ENCODE assay signal across 13 mouse cellular contexts in genomic region chr9:83326437-83327086, GRCm38 (mm10).
A peak's percentile ranks its signal among the peaks of the same experiment; 100 is the strongest.
DNase-seq lines count a peak whose midpoint lies in the region; ATAC-seq and TF ChIP-seq lines count a peak whose summit lies in the region.
"Had no signal": no experiment of that assay in that cellular context is flagged by ENCODE, and none has a peak within 500 bp of the region (broad histone marks: within the 10 kb centered on the region; RNA-seq: fewer than 3 reads in every experiment).

No protein-coding gene starts in this region.

- no peaks in the 10 kb centered on the region for H3K36me3 ChIP-seq in kidney, embryonic 16.5 days (ENCODE audit: insufficient read depth, low read length)
- H3K36me3 ChIP-seq in forebrain, postnatal 0 days (ENCODE audit: insufficient read depth) = no peaks in the 10 kb centered on the region
- H3K36me3 ChIP-seq in midbrain, embryonic 15.5 days (replicated peaks) = no peaks in the 10 kb centered on the region
- no peaks in the 10 kb centered on the region for H3K36me3 ChIP-seq in liver, embryonic 11.5 days (ENCODE audit: control insufficient read depth, insufficient read depth, low read length)
- H3K36me3 ChIP-seq: embryonic facial prominence, embryonic 13.5 days had no signal

- H3K4me1 ChIP-seq in kidney, embryonic 16.5 days (ENCODE audit: insufficient read depth, low read length) = peaks cover 8% of the 10 kb centered on the region; the same call in 1 of the 2 replicates
- peaks cover 7% of the 10 kb centered on the region for H3K4me1 ChIP-seq in forebrain, postnatal 0 days (ENCODE audit: insufficient read depth)
- peaks cover 12% of the 10 kb centered on the region for H3K4me1 ChIP-seq in midbrain, embryonic 15.5 days
- H3K4me1 ChIP-seq in liver, embryonic 11.5 days (replicated peaks; ENCODE audit: control insufficient read depth, insufficient read depth, low read length) = no peaks in the 10 kb centered on the region

- no peak overlapping the region for H3K4me2 ChIP-seq in kidney, embryonic 16.5 days (replicated peaks; ENCODE audit: low read depth, low read length)
- H3K4me2 ChIP-seq in forebrain, postnatal 0 days (ENCODE audit: low read depth) = 0 out of 2 replicates have a peak overlapping the region, but pooled peaks have one; percentile 17
- peak overlapping the region; percentile 17 for H3K4me2 ChIP-seq in midbrain, embryonic 15.5 days
- H3K4me2 ChIP-seq in liver, embryonic 11.5 days = no peak overlapping the region
- H3K4me2 ChIP-seq: embryonic facial prominence, embryonic 13.5 days had no signal

- no peak overlapping the region for H3K9ac ChIP-seq in kidney, embryonic 16.5 days (replicated peaks; ENCODE audit: low read length)
- H3K9ac ChIP-seq in forebrain, postnatal 0 days = no peak overlapping the region
- H3K9ac ChIP-seq in midbrain, embryonic 15.5 days = no peak overlapping the region
- H3K9ac ChIP-seq in liver, embryonic 11.5 days (ENCODE audit: low read depth, low read length) = no peak overlapping the region
- H3K9ac ChIP-seq: embryonic facial prominence, embryonic 13.5 days had no signal

- H3K9me3 ChIP-seq in kidney, embryonic 16.5 days (ENCODE audit: low read length) = no peaks in the 10 kb centered on the region
- no peaks in the 10 kb centered on the region for H3K9me3 ChIP-seq in forebrain, postnatal 0 days (ENCODE audit: low read length)
- H3K9me3 ChIP-seq in midbrain, embryonic 15.5 days = no peaks in the 10 kb centered on the region
- no peaks in the 10 kb centered on the region for H3K9me3 ChIP-seq in liver, embryonic 11.5 days (ENCODE audit: control insufficient read depth, low read length)
- H3K9me3 ChIP-seq: embryonic facial prominence, embryonic 13.5 days had no signal

- WGBS in kidney, embryonic 16.5 days = 31% methylated on average over 7 of the region's 7 CpGs
- WGBS in forebrain, postnatal 0 days = 19% methylated on average over 7 of the region's 7 CpGs
- WGBS in midbrain, embryonic 15.5 days = 22% methylated on average over 7 of the region's 7 CpGs
- 49% methylated on average over 7 of the region's 7 CpGs for whole genome bisulfite sequencing in liver, embryonic 11.5 days

- TF ChIP-seq CTCF in forebrain, postnatal 0 days (IDR thresholded peaks at IDR 0.05; ENCODE audit: low read depth) = no peak

- peak; percentile 31; the same call in 1 of the 2 replicates for ATAC-seq in kidney, embryonic 16.5 days (ENCODE audit: low FRiP score, low TSS enrichment)
- peak; percentile 23; the same call in 1 of the 2 replicates for ATAC-seq in forebrain, postnatal 0 days
- ATAC-seq in midbrain, embryonic 15.5 days (replicated peaks) = peak; percentile 82
- no peak for ATAC-seq in liver, embryonic 11.5 days (replicated peaks; ENCODE audit: low FRiP score)

- H3K4me3 ChIP-seq in kidney, embryonic 16.5 days (ENCODE audit: low read length) = no peak overlapping the region
- no peak overlapping the region for H3K4me3 ChIP-seq in forebrain, postnatal 0 days (ENCODE audit: low read depth, low read length)
- H3K4me3 ChIP-seq in midbrain, embryonic 15.5 days = no peak overlapping the region
- no peak overlapping the region for H3K4me3 ChIP-seq in liver, embryonic 11.5 days (ENCODE audit: low read depth, low read length)
- H3K4me3 ChIP-seq: embryonic facial prominence, embryonic 13.5 days had no signal

- no peak overlapping the region for H3K27ac ChIP-seq in kidney, embryonic 16.5 days (ENCODE audit: low read length)
- peak overlapping the region; percentile 29 for H3K27ac ChIP-seq in forebrain, postnatal 0 days (ENCODE audit: low read depth, low read length)
- H3K27ac ChIP-seq in midbrain, embryonic 15.5 days = peak overlapping the region; percentile 73
- no peak overlapping the region for H3K27ac ChIP-seq in liver, embryonic 11.5 days (ENCODE audit: low read depth, low read length)
- H3K27ac ChIP-seq: embryonic facial prominence, embryonic 13.5 days had no signal

- no peaks in the 10 kb centered on the region for H3K27me3 ChIP-seq in kidney, embryonic 16.5 days (ENCODE audit: insufficient read depth, low read length)
- H3K27me3 ChIP-seq in forebrain, postnatal 0 days (ENCODE audit: insufficient read depth, low read length) = no peaks in the 10 kb centered on the region
- no peaks in the 10 kb centered on the region for H3K27me3 ChIP-seq in midbrain, embryonic 15.5 days (replicated peaks)
- no peaks in the 10 kb centered on the region for H3K27me3 ChIP-seq in liver, embryonic 11.5 days (replicated peaks; ENCODE audit: control insufficient read depth, insufficient read depth, low read length)
- H3K27me3 ChIP-seq: embryonic facial prominence, embryonic 13.5 days had no signal

- no peak for DNase-seq in kidney, postnatal 10 days
- DNase-seq in adipocyte (ENCODE audit: low spot score) = peak; percentile 12
- no peak for DNase-seq in forebrain, postnatal 0 days
- DNase-seq in spleen, postnatal 14 days (ENCODE audit: low spot score in 2 of 2) = no peak
- DNase-seq in thymus, postnatal 0 days (ENCODE audit: low spot score) = no peak
- DNase-seq in liver, embryonic 11.5 days (ENCODE audit: low spot score) = no peak
- DNase-seq: cerebellum, adult 9-11 months; heart, postnatal 10 days; kidney, adult 11 months; lung, adult 2 months had no signal

Comparison
In these comparisons a context has a peak if more than half of its experiments do, and no peak if none do; other contexts are left out.
1. H3K27ac ChIP-seq: peak in forebrain, postnatal 0 days (single experiment) and midbrain, embryonic 15.5 days (single experiment); none in kidney, embryonic 16.5 days (single experiment) and liver, embryonic 11.5 days (single experiment).
2. H3K4me2 ChIP-seq: peak in forebrain, postnatal 0 days (single experiment) and midbrain, embryonic 15.5 days (single experiment); none in kidney, embryonic 16.5 days (single experiment) and liver, embryonic 11.5 days (single experiment).